29 mouse cellular contexts compared by ENCODE assay signal in genomic region chr7:4440549-4440948, GRCm38 (mm10). TPM values are rescaled to one million over a fixed set of nuclear protein-coding genes. Genes with fewer than 3 reads are reported as not detected.
DNase-seq lines count a peak whose midpoint lies in the region; ATAC-seq and TF ChIP-seq lines count a peak whose summit lies in the region.
"Had no signal": no experiment of that assay in that cellular context is flagged by ENCODE, and none has a peak within 500 bp of the region (broad histone marks: within the 10 kb centered on the region; RNA-seq: fewer than 3 reads in every experiment).

No protein-coding gene starts in this region.

- peaks cover 2% of the 10 kb centered on the region; the same call in 1 of the 2 replicates for H3K4me1 ChIP-seq in kidney, adult 2 months (ENCODE audit: control insufficient read depth, insufficient read depth, low read length)
- 0 out of 2 replicates have a peak, but pooled peaks cover 5% of the 10 kb centered on the region for H3K4me1 ChIP-seq in heart, embryonic 10.5 days

- in situ Hi-C loops in Patski (cut with MboI; ENCODE audit: low pct_unique_long_range_greater_than_20kb) = loop anchor here (25.0 kb wide), 1 partner anchor 1153 kb away; the partner anchor contains the start of genes Myadm and Prkcg

- H3K79me2 ChIP-seq in C2C12 (ENCODE audit: control insufficient read depth, insufficient read depth) (peaks cover 41% of the 10 kb centered on the region), macrophage (ENCODE audit: inconsistent target) (peaks cover 19% of the 10 kb centered on the region)

- WGBS in macrophage (ENCODE audit: missing documents) = 81% methylated on average over 10 of the region's 10 CpGs
- WGBS in kidney, adult 2 months = 93% methylated on average over 10 of the region's 10 CpGs
- 90% methylated on average over 10 of the region's 10 CpGs for WGBS in heart, embryonic 10.5 days

- H3K36me3 ChIP-seq in C2C12 (ENCODE audit: control insufficient read depth, insufficient read depth) (peaks cover 54% of the 10 kb centered on the region), macrophage (ENCODE audit: inconsistent target) (peaks cover 16% of the 10 kb centered on the region)
- peaks cover 4% of the 10 kb centered on the region for H3K36me3 ChIP-seq in kidney, adult 2 months (ENCODE audit: control insufficient read depth, insufficient read depth, low read length)
- H3K36me3 ChIP-seq in heart, embryonic 10.5 days = peaks cover 84% of the 10 kb centered on the region

- TF ChIP-seq CTCF in C2C12 (IDR thresholded peaks at IDR 0.05; ENCODE audit: control insufficient read depth, insufficient read depth, insufficient read length) (no peak), Patski (IDR thresholded peaks at IDR 0.05) (no peak)
- TF ChIP-seq CTCF in kidney, adult 2 months (conservative IDR thresholded peaks at IDR 0.05; ENCODE audit: insufficient read depth, insufficient read length, low read depth, low read length) = no peak

- DNase-seq in Patski (ENCODE audit: low read depth, low spot score) = no peak
- DNase-seq in kidney, adult 2 months = no peak
- DNase-seq in kidney, postnatal 14 days = no peak
- no peak for DNase-seq in heart, embryonic 10.5 days (ENCODE audit: low spot score)
- DNase-seq: adrenal gland, adult 8-10 months; adrenal gland, postnatal 25 days; B cell, adult 2 months; cerebellum, adult 11-12 months; cerebellum, adult 8-10 months; cerebellum, postnatal 14 days; gastrocnemius, postnatal 25 days; heart, adult 18-20 months; heart, postnatal 14 days; heart, postnatal 4 days; kidney, adult 8-10 months had no signal

- POLR2A ChIA-PET in Patski (lab: Charles Lee) = interaction anchor here (1.5 kb wide), 1 partner anchor 13 kb away, joined by 4 read pairs; no protein-coding TSS in a partner anchor

- H3K4me3 ChIP-seq in C2C12 (ENCODE audit: insufficient read depth, poor library complexity, severe bottlenecking) (no peak overlapping the region), macrophage (ENCODE audit: inconsistent target) (no peak overlapping the region)
- no peak overlapping the region for H3K4me3 ChIP-seq in kidney, adult 2 months (ENCODE audit: insufficient read depth, low read depth, low read length)
- no peak overlapping the region for H3K4me3 ChIP-seq in heart, embryonic 10.5 days
- H3K4me3 ChIP-seq: embryonic facial prominence, embryonic 12.5 days; embryonic facial prominence, embryonic 15.5 days; erythroblast, embryonic 14.5 days; forebrain, embryonic 12.5 days; forebrain, embryonic 15.5 days; heart, embryonic 13.5 days had no signal

- peak; percentile 42 for ATAC-seq in Patski
- ATAC-seq in erythroblast, adult 5-6 weeks (replicated peaks; ENCODE audit: low FRiP score, poor library complexity, severe bottlenecking) = no peak
- ATAC-seq: activated CD4-positive, CD25-positive, alpha-beta regulatory T cell, adult 4 months; CD4-positive, CD25-positive, alpha-beta regulatory T cell, adult 4 months; forebrain, embryonic 15.5 days; intestine, postnatal 0 days had no signal

- H3K27ac ChIP-seq in macrophage = peak overlapping the region; percentile 42
- H3K27ac ChIP-seq in kidney, adult 2 months (ENCODE audit: insufficient read depth, low read depth, low read length) = no peak overlapping the region
- H3K27ac ChIP-seq in heart, embryonic 10.5 days = no peak overlapping the region
- H3K27ac ChIP-seq: embryonic facial prominence, embryonic 12.5 days; embryonic facial prominence, embryonic 15.5 days; forebrain, embryonic 12.5 days; forebrain, embryonic 15.5 days; heart, embryonic 13.5 days; hindbrain, embryonic 14.5 days had no signal

- H3K9me3 ChIP-seq in heart, embryonic 10.5 days = no peaks in the 10 kb centered on the region
- H3K9me3 ChIP-seq: embryonic facial prominence, embryonic 12.5 days; embryonic facial prominence, embryonic 15.5 days; forebrain, embryonic 12.5 days; forebrain, embryonic 15.5 days; heart, embryonic 13.5 days had no signal

- CTCF ChIA-PET in Patski (lab: Charles Lee) = interaction anchor here (1.8 to 3.0 kb wide), 3 partner anchors 9 to 13 kb away, joined by 7 to 17 read pairs (median 11); no protein-coding TSS in a partner anchor

- H3K27me3 ChIP-seq in C2C12 (ENCODE audit: control insufficient read depth, insufficient read depth, insufficient read length) (no peaks in the 10 kb centered on the region), Patski (no peaks in the 10 kb centered on the region)
- no peaks in the 10 kb centered on the region for H3K27me3 ChIP-seq in kidney, adult 2 months (replicated peaks; ENCODE audit: control insufficient read depth, insufficient read depth, low read length)
- H3K27me3 ChIP-seq in heart, embryonic 10.5 days (ENCODE audit: insufficient read depth, poor library complexity, severe bottlenecking) = no peaks in the 10 kb centered on the region
- H3K27me3 ChIP-seq: embryonic facial prominence, embryonic 12.5 days; embryonic facial prominence, embryonic 15.5 days; forebrain, embryonic 12.5 days; forebrain, embryonic 15.5 days; heart, embryonic 13.5 days had no signal

- H3ac ChIP-seq in C2C12 (ENCODE audit: control insufficient read depth, insufficient read length, low read depth) = no peak overlapping the region

- TF ChIP-seq POLR2A in kidney, adult 2 months (IDR thresholded peaks at IDR 0.05; ENCODE audit: low read depth, low read length) = no peak

- peaks cover 18% of the 10 kb centered on the region for H3K79me3 ChIP-seq in C2C12 (ENCODE audit: low read depth)

TF ChIP-seq in C2C12, 6 proteins besides CTCF, POLR2A, EP300 and RAD21:
- TF ChIP-seq FOSL1 (IDR thresholded peaks at IDR 0.05; ENCODE audit: insufficient read depth, low read length, poor library complexity, severe bottlenecking) (no peak), USF1 (IDR thresholded peaks at IDR 0.05; ENCODE audit: low read depth) (peak; percentile 79)
TF ChIP-seq in C2C12: peak in this region for 1.

RNA-seq across cellular contexts. Expression of gene Rdh13, which starts 4.9 kb away (rescaled TPM):
- polyA plus RNA-seq in C2C12 (2012; fragmentation: generic; extraction: Trizol) (40.7 TPM), Patski (2021) (45.3 TPM), macrophage (2018) (6.4 to 17.7 TPM (median 7.5 TPM) in 3 replicates)
- total RNA-seq in macrophage (2018; cell fraction: chromatin; rRNA removed) = 100 to 1,000 TPM in 2 of 26 experiments, 10 to 100 TPM in 24; 20.1 to 107 (median 32.5) TPM
- 10 to 100 TPM in 22 of 26 experiments, 1 to 10 TPM in 4; 8.0 to 24.4 (median 12.9) TPM for total RNA-seq in macrophage (2018; cell fraction: cytosol; rRNA removed)
- total RNA-seq in macrophage (2018; cell fraction: nucleus; rRNA removed) = 10 to 100 TPM; 16.7 to 56.6 (median 29.7) TPM
- 21.0 and 23.8 TPM in 2 replicates for polyA plus RNA-seq in kidney, adult 2 months (2012; rRNA removed)
- 32.9 and 37.0 TPM in 2 replicates for polyA plus RNA-seq in heart, embryonic 10.5 days (2016; fragmentation: Nextera tagmentation; extraction: Ambion mirVana)
- 0.77 and 3.6 TPM in 2 replicates for total RNA-seq in erythroblast, adult 5-6 weeks (2015; ENCODE audit: low replicate concordance)
- total RNA-seq in erythroblast, adult 5-6 weeks (2017; ENCODE audit: low replicate concordance) = 2.6 and 3.5 TPM in 2 replicates

RNA-seq across cellular contexts. Expression of gene Eps8l1, which starts 19.9 kb away (rescaled TPM):
- polyA plus RNA-seq in C2C12 (2012; fragmentation: generic; extraction: Trizol) (0.28 TPM), Patski (2021) (0.04 TPM), macrophage (2018) (0.30 to 3.9 TPM (median 3.1 TPM) in 3 replicates)
- 10 to 100 TPM; 11.9 to 95.9 (median 37.0) TPM for total RNA-seq in macrophage (2018; cell fraction: chromatin; rRNA removed)
- 1 to 10 TPM in 23 of 26 experiments, under 1 TPM in 3; 0.88 to 5.4 (median 2.5) TPM for total RNA-seq in macrophage (2018; cell fraction: cytosol; rRNA removed)
- total RNA-seq in macrophage (2018; cell fraction: nucleus; rRNA removed) = 10 to 100 TPM in 13 of 26 experiments, 1 to 10 TPM in 12, under 1 TPM in 1; 0.87 to 32.0 (median 10.2) TPM
- polyA plus RNA-seq in kidney, adult 2 months (2012; rRNA removed) = 10.6 and 12.7 TPM in 2 replicates
- polyA plus RNA-seq in heart, embryonic 10.5 days (2016; fragmentation: Nextera tagmentation; extraction: Ambion mirVana) = 1.7 and 4.6 TPM in 2 replicates
- 17.1 and 19.4 TPM in 2 replicates for total RNA-seq in erythroblast, adult 5-6 weeks (2015; ENCODE audit: low replicate concordance)
- total RNA-seq in erythroblast, adult 5-6 weeks (2017; ENCODE audit: low replicate concordance) = 36.6 and 47.0 TPM in 2 replicates
- polyA plus RNA-seq: erythroblast, embryonic 14.5 days had no signal

RNA-seq across cellular contexts. Expression of gene Gp6, which starts 43.0 kb away (rescaled TPM):
- not detected for polyA plus RNA-seq in C2C12 (2012; fragmentation: generic; extraction: Trizol)
- polyA plus RNA-seq in Patski (2021) = not detected
- total RNA-seq in macrophage (2018; cell fraction: chromatin; rRNA removed) = under 1 TPM in 11 of 26 experiments, not detected in 15; 0.10 to 0.47 (median 0.22) TPM
- under 1 TPM in 18 of 26 experiments, not detected in 8; 0.03 to 0.22 (median 0.05) TPM for total RNA-seq in macrophage (2018; cell fraction: cytosol; rRNA removed)
- under 1 TPM in 20 of 26 experiments, not detected in 6; 0.05 to 0.74 (median 0.17) TPM for total RNA-seq in macrophage (2018; cell fraction: nucleus; rRNA removed)
- 0.06 to 0.14 TPM in 2 of 3 replicates, not detected in the other for polyA plus RNA-seq in macrophage (2018)
- polyA plus RNA-seq in kidney, adult 2 months (2012; rRNA removed) = 0.02 TPM in 1 of 2 replicates, not detected in the other
- 0.35 and 0.57 TPM in 2 replicates for polyA plus RNA-seq in heart, embryonic 10.5 days (2016; fragmentation: Nextera tagmentation; extraction: Ambion mirVana)
- not detected in 2 replicates for total RNA-seq in erythroblast, adult 5-6 weeks (2015; ENCODE audit: low replicate concordance)
- total RNA-seq in erythroblast, adult 5-6 weeks (2017; ENCODE audit: low replicate concordance) = 0.09 and 0.56 TPM in 2 replicates
- total RNA-seq: adrenal gland, postnatal 25 days; gastrocnemius, postnatal 25 days had no signal
- polyA plus RNA-seq: activated CD4-positive, CD25-positive, alpha-beta regulatory T cell, adult 4 months; embryonic facial prominence, embryonic 15.5 days; gonadal fat pad, adult 2 months; intestine, postnatal 0 days had no signal
